Mouse (Mus musculus) embryo, embryonic 11.5 days (tissue): ENCODE data around the gene Fzr1.

Experiments used
- DNase-seq: peaks from one replicate; pipeline ENCODE4 v3.0.0-alpha.2; 2012; ENCODE audit warnings: low read depth, low spot score

Fzr1 gene

DNA sequence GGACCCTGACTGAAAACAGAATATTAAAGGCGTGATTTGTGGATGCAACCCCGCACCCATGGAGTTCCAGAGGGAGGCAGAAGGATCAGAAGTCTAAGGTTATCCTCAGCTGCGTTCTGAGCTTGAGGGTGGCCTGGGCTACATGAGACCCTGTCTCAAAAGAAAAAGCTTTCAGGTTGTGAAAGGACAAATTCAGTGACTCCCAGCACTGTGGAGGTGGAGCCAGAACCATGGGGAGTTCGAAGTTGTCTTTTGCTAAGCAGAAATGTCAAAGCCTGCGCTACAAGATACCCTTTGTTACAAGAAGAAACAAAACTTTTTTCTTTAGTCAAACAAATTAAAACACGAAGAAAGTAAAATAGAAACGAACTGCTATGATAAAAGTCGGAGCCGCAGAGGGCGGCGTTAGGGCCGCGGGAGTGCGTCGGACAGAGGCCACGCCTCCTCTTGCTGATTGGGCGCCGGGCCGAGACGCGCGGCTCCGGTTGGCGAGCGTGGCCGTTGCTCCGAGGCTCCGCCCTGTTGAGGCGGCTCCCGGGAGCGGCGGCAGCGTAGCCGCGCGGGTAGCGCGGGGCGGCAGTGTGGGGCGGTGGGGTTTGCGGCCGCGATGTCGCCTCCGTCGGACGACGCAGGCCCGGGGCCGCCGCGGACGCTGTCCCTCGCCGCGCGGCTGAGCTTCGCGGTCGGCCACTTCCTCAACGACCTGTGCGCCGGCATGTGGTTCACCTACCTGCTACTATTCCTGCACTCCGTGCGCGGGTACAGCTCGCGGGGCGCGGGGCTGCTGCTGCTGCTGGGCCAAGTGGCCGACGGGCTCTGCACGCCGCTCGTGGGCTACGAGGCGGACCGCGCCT lies 21.1 kb downstream of the Fzr1 start, which contains the start of gene Mfsd12:
Gene Mfsd12, plus strand, starts transcription at position 501 of the 854 bp plus-strand sequence.
- peak; percentile 80 for DNase-seq

DNA sequence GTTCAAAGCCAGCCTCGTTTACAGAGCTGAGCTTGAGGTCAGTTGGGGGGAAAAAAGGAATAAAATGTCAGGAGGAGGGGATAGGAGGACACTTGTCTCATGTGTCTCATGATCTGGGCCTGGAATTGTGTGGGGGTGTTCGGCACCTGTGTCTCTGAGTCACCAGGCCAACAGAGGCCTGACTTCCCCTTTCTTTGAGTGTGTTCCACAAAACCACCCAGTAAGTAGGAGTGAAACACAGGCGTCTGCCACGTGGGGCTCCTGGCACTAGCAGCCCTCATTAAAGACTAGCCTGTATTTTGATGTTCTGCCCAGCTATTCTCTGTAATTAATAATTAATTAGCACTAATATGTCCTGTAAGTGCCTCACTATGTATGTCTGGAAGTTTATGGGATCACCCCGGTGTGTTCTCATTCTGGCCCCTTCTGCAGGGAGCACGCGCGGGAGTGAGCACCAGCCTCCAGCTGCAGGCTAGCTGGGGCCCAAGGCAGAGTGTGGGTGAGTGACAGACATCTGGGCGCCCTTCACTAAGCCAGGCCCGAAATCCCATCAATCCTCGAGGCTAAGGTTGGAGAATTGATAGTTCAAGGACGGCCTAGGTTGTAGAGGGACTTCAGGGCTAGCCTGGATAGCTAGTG lies 21.8 kb downstream of the Fzr1 start:
- no peak for DNase-seq

DNA sequence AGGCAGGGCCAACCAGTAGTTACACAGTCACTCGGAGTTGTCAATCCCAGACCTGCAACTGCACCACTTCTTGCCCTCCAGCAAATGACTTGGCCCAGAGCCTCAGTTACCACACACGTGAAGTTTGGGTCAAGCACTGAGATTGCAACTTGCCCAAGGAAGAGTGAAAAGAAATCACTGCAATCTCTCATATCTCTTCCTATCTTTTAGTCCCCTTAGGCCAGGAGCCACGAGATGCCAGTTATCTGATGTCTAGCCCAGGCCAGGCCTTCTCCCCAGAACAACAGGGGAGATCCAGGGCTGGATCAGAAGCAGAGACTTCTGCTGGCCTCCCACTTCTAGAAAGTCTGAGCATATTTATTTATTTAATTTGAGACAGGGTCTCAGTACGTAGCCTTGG lies 22.8 kb downstream of the Fzr1 start:
- DNase-seq = no peak

GRCm38 (mm10) chr10:81354738-81355477 lies 23.4 kb downstream of the Fzr1 start:
- DNase-seq = no peak

GRCm38 (mm10) chr10:81351678-81352291 lies 26.5 kb downstream of the Fzr1 start:
- no peak for DNase-seq

DNA sequence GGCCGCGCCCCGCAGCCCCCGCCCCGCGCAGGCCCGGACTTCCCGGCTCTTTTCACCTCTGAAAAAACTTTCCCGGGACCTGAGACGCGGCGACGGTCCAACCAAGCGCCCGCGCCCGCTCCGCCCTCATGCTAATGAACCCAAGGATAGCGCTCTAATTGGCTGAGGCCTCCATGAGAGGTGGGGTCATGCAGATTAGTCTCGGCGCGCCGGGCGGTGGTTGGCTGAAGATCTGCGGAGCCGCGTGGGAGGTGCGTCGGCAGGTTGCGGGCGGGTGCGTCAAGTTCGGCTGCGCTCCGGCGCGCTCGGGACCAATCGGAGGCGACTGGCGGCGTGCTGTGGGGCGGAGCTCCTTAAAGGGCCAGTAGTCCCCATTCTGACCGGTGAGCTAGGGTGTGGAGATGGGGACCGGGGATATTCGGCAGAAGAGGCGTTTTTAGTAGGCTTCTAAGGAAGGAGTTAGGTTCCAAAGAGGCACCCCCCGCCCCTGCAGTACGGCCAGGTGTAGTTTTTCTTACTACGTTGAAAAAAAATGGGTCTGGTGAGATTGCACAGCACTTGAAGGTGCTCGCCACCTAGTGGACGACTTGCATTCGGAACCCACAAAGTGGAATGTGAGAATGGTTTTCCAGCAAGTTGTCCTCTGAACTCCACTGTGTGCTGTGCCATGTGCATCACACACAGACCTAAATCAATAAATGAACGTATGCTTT lies 27.8 kb downstream of the Fzr1 start, which contains the start of gene Hmg20b:
Gene Hmg20b, minus strand, starts transcription at position 130 of the 713 bp plus-strand sequence.
- peak; percentile 97 for DNase-seq

GRCm38 (mm10) chr10:81349961-81350350 lies 28.4 kb downstream of the Fzr1 start:
- DNase-seq = no peak

GRCm38 (mm10) chr10:81349146-81349545 lies 29.2 kb downstream of the Fzr1 start:
- no peak for DNase-seq

DNA sequence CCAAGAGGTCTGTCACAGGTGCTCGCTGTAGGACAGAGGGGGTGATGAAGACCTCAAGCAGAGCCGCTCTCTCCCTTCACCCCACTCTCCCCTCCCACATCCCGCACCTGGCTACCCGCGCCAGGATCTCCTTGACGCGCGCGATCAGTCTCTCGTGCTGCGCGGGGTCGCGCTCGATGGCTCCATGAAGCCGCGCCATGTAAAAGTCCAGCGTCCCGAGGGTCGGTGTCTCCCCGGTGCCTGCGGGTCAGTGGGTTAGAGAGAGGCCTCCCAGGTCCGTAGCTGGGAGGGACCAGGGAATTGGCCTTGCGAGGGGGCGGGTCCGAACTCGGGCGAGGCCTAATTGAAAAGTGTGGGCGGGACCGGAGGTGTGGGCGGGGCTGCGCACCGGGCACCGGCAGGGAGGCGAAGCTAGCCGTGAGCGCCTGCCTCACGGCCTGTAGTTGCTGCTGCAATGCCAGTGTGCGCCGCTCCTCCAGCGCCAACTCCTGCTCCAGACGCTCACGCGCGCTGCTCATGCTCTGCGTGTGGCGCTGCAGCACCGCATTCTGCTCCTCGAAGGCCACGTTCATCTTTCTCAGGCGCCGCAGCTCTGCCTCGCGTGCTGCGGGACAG lies 31.8 kb downstream of the Fzr1 start:
- no peak for DNase-seq

DNA sequence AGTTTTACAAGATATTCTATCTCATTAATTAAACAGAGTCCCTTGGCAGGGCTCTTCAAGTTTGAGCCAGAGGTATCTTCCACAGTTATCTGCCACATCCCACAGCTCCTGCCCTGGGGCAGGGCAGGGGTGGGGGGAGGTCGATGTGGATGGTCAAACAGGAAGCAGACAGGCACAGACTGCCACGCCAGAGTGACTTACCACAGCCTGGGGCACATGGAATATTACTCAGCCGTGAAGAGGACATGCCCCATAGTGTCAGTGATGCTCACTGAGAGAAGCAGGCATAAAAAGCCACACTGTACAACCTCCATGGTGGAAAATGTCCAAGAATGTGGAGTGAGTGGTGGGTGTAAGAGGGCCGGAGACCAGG lies 33.2 kb downstream of the Fzr1 start:
- DNase-seq = no peak

GRCm38 (mm10) chr10:81344421-81345161 lies 33.7 kb downstream of the Fzr1 start:
- DNase-seq = no peak

DNA sequence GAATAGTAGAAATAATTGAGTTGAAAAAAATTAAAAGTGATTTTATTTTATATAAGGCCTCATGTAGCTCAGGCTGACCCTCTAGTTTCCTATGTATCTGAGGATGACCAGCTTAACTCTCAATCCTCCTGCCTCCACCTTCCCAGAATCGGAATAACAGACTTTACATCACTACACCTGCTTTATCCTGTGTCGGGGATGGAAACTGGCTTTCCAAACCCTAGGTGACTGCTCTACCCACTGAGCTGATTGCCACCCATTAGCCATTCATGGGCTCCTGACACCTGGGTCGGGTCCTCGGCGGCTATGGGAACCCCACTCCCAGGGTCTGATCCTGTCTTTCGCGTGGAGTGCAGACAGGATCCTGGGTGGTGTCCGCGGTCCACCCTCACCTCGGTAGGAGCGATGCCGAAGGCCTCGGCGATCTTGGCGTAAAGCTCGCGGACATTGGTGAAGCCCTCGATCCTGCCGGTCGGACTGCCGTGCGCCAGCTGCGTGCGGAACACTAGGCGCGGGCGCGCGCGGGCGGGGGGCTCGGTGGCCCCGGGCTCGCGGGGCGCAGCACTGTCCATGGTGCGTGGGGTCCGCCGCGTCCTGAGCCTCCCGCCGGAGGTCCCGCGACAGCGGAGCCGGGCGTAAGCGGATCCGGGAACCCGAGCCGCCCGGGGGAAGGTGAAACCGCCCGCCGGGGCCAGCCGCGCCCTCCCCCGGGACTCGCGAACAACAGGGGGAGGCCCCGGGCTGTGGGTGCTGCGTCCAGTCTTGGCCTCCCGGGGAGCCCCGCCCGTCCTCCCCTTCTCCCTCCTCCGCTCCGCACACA lies 35.4 kb downstream of the Fzr1 start, which contains the start of gene Gipc3:
Gene Gipc3, minus strand, starts transcription at position 581 of the 820 bp plus-strand sequence.
- DNase-seq = no peak

DNA sequence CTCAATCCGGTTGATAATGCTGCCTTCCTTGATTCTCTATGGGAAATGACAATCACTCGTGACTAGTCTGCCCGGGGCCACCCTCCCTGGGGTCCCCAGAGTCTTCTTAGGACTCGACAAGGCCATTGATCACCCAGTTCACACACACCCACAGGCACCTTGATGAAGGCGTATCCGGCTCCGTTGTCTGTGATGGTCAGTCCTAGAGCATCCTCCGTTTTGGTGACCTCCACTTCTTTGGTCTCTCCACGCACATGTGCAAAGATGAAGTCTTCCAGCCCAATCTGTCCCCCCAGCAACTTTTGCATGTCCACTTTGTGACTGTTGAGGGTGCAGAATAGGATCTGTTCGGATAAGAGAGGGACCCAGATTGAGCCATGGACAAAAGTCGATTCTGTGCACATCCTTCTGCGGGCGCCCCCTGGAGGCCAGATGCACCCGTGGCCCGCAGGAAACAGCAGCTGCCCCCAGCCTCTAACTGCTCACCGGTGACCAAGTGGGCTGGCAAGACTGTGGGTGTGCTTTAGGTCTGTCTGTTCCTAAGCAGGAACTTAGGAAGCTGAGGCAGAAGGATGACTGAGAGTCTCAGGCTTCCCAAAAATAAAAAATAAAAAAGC lies 36.9 kb downstream of the Fzr1 start:
- DNase-seq = no peak

- no peak for DNase-seq
Measured at GRCm38 (mm10) chr10:81340551-81341332, 37.6 kb downstream of the Fzr1 start.

GRCm38 (mm10) chr10:81336558-81336957 lies 41.8 kb downstream of the Fzr1 start:
- DNase-seq = no peak

DNA sequence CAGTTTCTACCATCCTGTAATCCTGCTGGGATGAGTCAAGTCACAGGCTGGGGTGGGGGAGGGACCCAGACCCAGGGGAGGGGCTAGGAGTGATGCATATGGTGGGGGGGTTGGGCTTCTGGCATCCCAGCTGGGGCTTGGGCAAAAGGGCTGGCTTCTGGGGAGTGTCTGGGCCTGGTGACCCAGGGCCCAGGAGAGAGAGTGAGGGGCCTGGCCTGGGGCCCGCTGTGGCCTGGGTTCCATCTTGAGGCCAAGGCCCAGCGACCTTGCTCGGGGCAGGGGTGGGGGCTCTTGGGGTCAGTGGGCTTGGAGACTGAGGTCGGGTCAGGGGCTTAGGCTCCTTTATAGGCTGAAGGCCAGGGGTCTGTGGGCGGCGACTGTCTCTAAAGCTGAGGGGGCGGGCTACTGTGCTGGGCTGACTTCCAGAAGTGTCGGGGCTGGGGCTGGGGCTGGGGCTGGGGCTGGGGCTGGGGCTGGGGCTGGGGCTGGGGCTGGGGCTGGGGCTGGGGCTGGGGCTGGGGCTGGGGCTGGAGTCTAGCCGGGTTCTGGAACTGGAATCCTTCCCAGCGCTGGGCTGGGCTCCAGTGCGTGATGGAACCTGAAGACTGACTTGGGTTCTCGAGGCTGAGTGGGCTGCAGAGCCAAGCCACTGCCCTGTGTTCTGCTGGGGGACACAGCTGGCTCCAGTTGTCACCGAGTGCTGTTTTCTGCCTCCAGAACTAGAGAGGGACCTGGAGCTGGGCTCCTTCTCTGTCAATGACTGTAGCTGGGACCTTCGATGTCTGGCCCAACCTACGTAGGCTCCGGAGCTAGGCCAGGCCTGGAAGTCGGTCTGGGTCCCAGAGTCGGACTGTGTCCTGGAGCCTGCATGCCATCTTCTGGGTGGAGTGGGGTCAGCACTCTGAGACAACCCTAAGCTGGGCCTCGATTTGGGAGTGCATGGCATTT lies 42.6 kb downstream of the Fzr1 start:
- no peak for DNase-seq

DNA sequence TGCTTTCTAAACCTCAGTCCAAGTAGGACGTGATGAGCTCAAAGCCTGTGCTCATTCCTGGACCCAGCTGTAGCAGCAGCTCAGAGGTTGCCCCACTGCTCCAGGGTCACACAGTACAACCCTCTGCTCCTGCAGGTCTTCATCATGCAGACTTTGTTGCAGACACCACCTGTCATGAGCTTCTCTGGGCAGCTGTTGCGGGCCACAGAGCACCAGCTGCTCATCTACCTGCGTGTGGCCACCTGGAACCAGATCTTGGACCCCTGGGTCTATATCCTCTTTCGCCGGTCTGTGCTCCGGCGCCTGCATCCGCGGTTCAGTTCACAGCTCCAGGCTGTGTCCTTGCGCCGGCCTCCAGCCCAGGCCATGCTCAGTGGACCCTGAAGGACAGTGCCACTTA lies 44.0 kb downstream of the Fzr1 start:
- DNase-seq = no peak
